Mouse (Mus musculus) liver, adult 2 months (tissue): ENCODE results near the gene Avpr1b.
"Not testable (repeated sequence)": the region's sequence is repeated elsewhere in the genome, so short reads cannot be mapped to it uniquely, and the experiment has no call there.

ENCODE experiments used
- CTCF ChIP-seq: fragments of 200-500 bp; IDR thresholded peaks from 2 replicates; pipeline ENCODE4 v1.5.1; 2011; ENCODE audit warnings: low read depth, low read length, control low read depth
- POLR2A ChIP-seq: fragments of 200-500 bp; IDR thresholded peaks from 2 replicates; pipeline ENCODE4 v1.6.1; 2011; ENCODE audit warnings: low read length, control low read depth; ENCODE audit not compliant: insufficient read depth; ENCODE audit errors: extremely low read depth

GRCm38 (mm10) chr1:131632216-131632615 lies 33.2 kb downstream of the Avpr1b start:
- TF ChIP-seq POLR2A, CTCF: not testable (repeated sequence)
